Mouse (Mus musculus) CD8-positive naive resting alpha-beta T cell, adult 57 days (primary cell): Measurements from ENCODE around the gene Gm11595. TPM values are rescaled to one million over a fixed set of nuclear protein-coding genes. Genes with fewer than 3 reads are reported as not detected.

ENCODE experiments used
- total RNA-seq: library from RNA; stranded (reverse); gene quantifications from one replicate; pipeline ENCODE4 v1.2.4, GENCODE M21; 2023

The Gm11595 gene
- total RNA-seq = not detected

GRCm38 (mm10) chr11:99772813-99773212 is at the start of gene Gm11595:
Gene Gm11595, minus strand, starts transcription at chr11:99772913.

GRCm38 (mm10) chr11:99815566-99815965 is 42.9 kb upstream of the Gm11595 start, which contains the start of gene Gm11564:
Gene Gm11564, minus strand, starts transcription at chr11:99815666.

DNA sequence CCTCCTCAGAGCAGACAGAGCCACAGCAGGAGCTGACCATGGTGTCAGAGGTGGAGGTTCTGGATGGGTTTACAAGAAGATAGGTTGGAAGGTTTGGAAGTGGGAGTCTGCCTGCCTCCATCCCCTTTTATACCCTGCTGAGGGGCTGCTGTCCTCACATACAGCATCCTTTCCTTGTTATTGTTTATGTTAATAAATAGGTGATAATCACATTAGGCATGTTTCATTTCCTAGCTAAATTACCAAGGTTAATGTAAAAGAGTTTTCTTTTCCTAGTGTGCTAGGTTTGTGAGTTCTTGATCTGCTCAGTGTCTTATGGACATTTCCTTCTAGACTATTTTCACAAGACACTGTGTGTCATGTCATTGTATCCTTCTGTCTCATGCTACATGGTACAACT is 37.1 kb upstream of the Gm11595 start, which contains the start of gene Krtap4-13:
Gene Krtap4-13, minus strand, starts transcription at position 101 of the 400 bp plus-strand sequence.

GRCm38 (mm10) chr11:99804346-99804745 is 31.6 kb upstream of the Gm11595 start, which contains the start of gene Gm11554:
Gene Gm11554, minus strand, starts transcription at chr11:99804446.

GRCm38 (mm10) chr11:99798832-99799231 is 26.1 kb upstream of the Gm11595 start, which contains the start of gene Gm11569:
Gene Gm11569, minus strand, starts transcription at chr11:99798932.

DNA sequence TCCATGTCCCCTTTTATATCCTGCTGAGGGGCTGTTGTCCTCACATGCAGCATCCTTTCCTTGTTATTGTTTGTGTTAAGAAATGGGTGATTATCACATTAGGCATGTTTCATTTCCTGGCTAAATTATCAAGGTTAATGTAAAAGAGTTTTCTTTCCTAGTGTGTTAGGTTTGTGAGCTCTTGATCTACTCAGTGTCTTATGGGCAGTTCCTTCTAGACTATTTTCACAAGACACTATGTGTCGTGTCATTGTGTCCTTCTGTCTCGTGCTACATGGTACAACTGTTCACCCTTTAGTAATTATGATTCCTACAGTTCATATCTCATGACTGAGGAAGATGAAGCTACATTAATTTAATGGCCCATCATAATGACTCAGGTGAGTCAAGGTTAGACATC is 20.7 kb upstream of the Gm11595 start, which contains the start of gene Gm11596:
Gene Gm11596, minus strand, starts transcription at position 101 of the 400 bp plus-strand sequence.

DNA sequence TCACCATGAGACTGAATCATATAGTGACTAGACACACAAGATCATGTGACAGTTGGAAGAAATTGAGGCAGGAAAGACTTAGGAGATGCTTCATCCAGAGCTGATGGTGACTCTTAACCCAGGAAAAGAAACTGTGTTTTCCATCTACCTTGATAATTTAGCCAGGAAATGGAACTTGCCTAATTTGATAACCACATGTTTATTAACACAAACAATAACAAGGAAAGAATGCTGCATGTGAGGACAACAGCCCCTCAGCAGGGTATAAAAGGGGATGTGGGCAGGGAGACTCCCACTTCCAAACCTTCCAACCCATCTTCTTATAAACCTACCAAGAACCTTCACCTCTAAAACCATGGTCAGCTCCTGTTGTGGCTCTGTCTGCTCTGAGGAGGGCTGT is 12.2 kb upstream of the Gm11595 start, which contains the start of gene Krtap4-9:
Gene Krtap4-9, plus strand, starts transcription at position 301 of the 400 bp plus-strand sequence.

GRCm38 (mm10) chr11:99780604-99781003 is 7.9 kb upstream of the Gm11595 start, which contains the start of gene Krtap4-8:
Gene Krtap4-8, minus strand, starts transcription at chr11:99780704.

GRCm38 (mm10) chr11:99734190-99734589 is 38.5 kb downstream of the Gm11595 start, which contains the start of gene Gm14180:
Gene Gm14180, minus strand, starts transcription at chr11:99734290.

Other genes starting within 250 kb of the Gm11595 start
- not detected for gene Krt40, start 229.8 kb downstream of the Gm11595 start, total RNA-seq
- gene Krtap3-3, start 222.0 kb downstream of the Gm11595 start, total RNA-seq = not detected
- gene Krtap3-2, start 216.1 kb downstream of the Gm11595 start, total RNA-seq = not detected
- not detected for gene Gm11939, start 213.4 kb downstream of the Gm11595 start, total RNA-seq
- gene Krtap3-1, start 206.3 kb downstream of the Gm11595 start, total RNA-seq = not detected
- gene Krtap1-5, start 191.9 kb downstream of the Gm11595 start, total RNA-seq = not detected
- not detected for gene Krtap1-4, start 189.3 kb downstream of the Gm11595 start, total RNA-seq
- not detected for gene Krtap1-3, start 181.6 kb downstream of the Gm11595 start, total RNA-seq
- not detected for gene Krtap9-3, start 174.8 kb downstream of the Gm11595 start, total RNA-seq
- not detected for gene Gm11938, start 169.6 kb downstream of the Gm11595 start, total RNA-seq
- gene Gm11937, start 162.7 kb downstream of the Gm11595 start, total RNA-seq = not detected
- gene Krtap2-4, start 158.1 kb downstream of the Gm11595 start, total RNA-seq = not detected
- not detected for gene Gm11562, start 152.5 kb downstream of the Gm11595 start, total RNA-seq
- not detected for gene Krtap4-1, start 144.7 kb downstream of the Gm11595 start, total RNA-seq
- gene Krtap4-2, start 137.8 kb downstream of the Gm11595 start, total RNA-seq = not detected
- gene Krtap4-7, start 128.8 kb downstream of the Gm11595 start, total RNA-seq = not detected
- not detected for gene Gm11555, start 122.7 kb downstream of the Gm11595 start, total RNA-seq
- gene Gm11563, start 114.0 kb downstream of the Gm11595 start, total RNA-seq = not detected
- not detected for gene Krtap4-6, start 107.0 kb downstream of the Gm11595 start, total RNA-seq
- gene Gm14190, start 82.2 kb downstream of the Gm11595 start, total RNA-seq = not detected
- not detected for gene Gm14180, start 38.6 kb downstream of the Gm11595 start, total RNA-seq
- gene Krtap4-8, start 7.8 kb upstream of the Gm11595 start, total RNA-seq = not detected
- gene Krtap4-9, start 12.3 kb upstream of the Gm11595 start, total RNA-seq = not detected
- not detected for gene Gm11596, start 20.6 kb upstream of the Gm11595 start, total RNA-seq
- not detected for gene Gm11569, start 26.0 kb upstream of the Gm11595 start, total RNA-seq
- not detected for gene Gm11554, start 31.5 kb upstream of the Gm11595 start, total RNA-seq
- gene Krtap4-13, start 37.0 kb upstream of the Gm11595 start, total RNA-seq = not detected
- not detected for gene Gm11564, start 42.8 kb upstream of the Gm11595 start, total RNA-seq
- gene 2300003K06Rik, start 65.2 kb upstream of the Gm11595 start, total RNA-seq = not detected
- gene Krtap4-16, start 78.7 kb upstream of the Gm11595 start, total RNA-seq = not detected
- gene Gm11568, start 85.0 kb upstream of the Gm11595 start, total RNA-seq = not detected
- not detected for gene Gm11559, start 91.6 kb upstream of the Gm11595 start, total RNA-seq
- gene Krtap9-1, start 100.5 kb upstream of the Gm11595 start, total RNA-seq = not detected
- not detected for gene Gm11567, start 106.3 kb upstream of the Gm11595 start, total RNA-seq
- gene Krtap31-1, start 135.0 kb upstream of the Gm11595 start, total RNA-seq = not detected
- not detected for gene Gm11565, start 141.8 kb upstream of the Gm11595 start, total RNA-seq
- gene Krtap31-2, start 163.4 kb upstream of the Gm11595 start, total RNA-seq = not detected
- gene Krtap9-5, start 175.6 kb upstream of the Gm11595 start, total RNA-seq = not detected
- not detected for gene Krtap29-1, start 206.1 kb upstream of the Gm11595 start, total RNA-seq
- not detected for gene Krtap16-1, start 213.7 kb upstream of the Gm11595 start, total RNA-seq
- not detected for gene Krtap17-1, start 221.1 kb upstream of the Gm11595 start, total RNA-seq
- not detected for gene Krt33a, start 243.3 kb upstream of the Gm11595 start, total RNA-seq